Mouse (Mus musculus) adrenal gland, adult 18-20 months (tissue): ENCODE results near the gene S1pr2. TPM values are rescaled to one million over a fixed set of nuclear protein-coding genes. Genes with fewer than 3 reads are reported as not detected.
"Not testable (repeated sequence)": the region's sequence is repeated elsewhere in the genome, so short reads cannot be mapped to it uniquely, and the experiment has no call there.

ENCODE experiments used
- DNase-seq, 2 experiments: peaks; one replicate each; pipeline ENCODE4 v3.0.0; 2021 to 2022; ENCODE audit warnings: low spot score in 2 of 2
- total RNA-seq, 2 experiments: library from RNA; stranded (reverse); gene quantifications; 1 replicate in 1 of 2; 2 replicates in 1 of 2; pipeline ENCODE4 v1.2.3; 2021

The S1pr2 gene
- total RNA-seq, 2 experiments from 2014 or later = 18.3 to 22.0 TPM

- DNase-seq = no peak
These were observed 25.1 kb upstream of the S1pr2 start for GRCm38 (mm10) chr9:21001651-21002200.

- no peak for DNase-seq
These were observed 24.2 kb upstream of the S1pr2 start for GRCm38 (mm10) chr9:21000811-21001210.

- DNase-seq = not testable (repeated sequence)
These were observed 21.8 kb upstream of the S1pr2 start for GRCm38 (mm10) chr9:20998337-20998736.

GRCm38 (mm10) chr9:20997065-20997464 is 20.5 kb upstream of the S1pr2 start:
- DNase-seq = no peak

- no peak for DNase-seq
These were observed 18.5 kb upstream of the S1pr2 start for GRCm38 (mm10) chr9:20995069-20995468.

GRCm38 (mm10) chr9:20993165-20993898 is 16.8 kb upstream of the S1pr2 start:
- DNase-seq = no peak

- no peak for DNase-seq
These were observed 15.0 kb upstream of the S1pr2 start for GRCm38 (mm10) chr9:20991587-20991986.

- DNase-seq = no peak
These were observed 14.3 kb upstream of the S1pr2 start for GRCm38 (mm10) chr9:20990861-20991260.

GRCm38 (mm10) chr9:20987953-20988352 is 11.4 kb upstream of the S1pr2 start:
- DNase-seq = no peak

GRCm38 (mm10) chr9:20986952-20987686 is 10.5 kb upstream of the S1pr2 start:
- no peak for DNase-seq

- DNase-seq = no peak
These were observed 6.6 kb upstream of the S1pr2 start for GRCm38 (mm10) chr9:20983169-20983568.

- DNase-seq = no peak
These were observed 5.6 kb upstream of the S1pr2 start for GRCm38 (mm10) chr9:20982171-20982570.

- DNase-seq = no peak
These were observed 3.2 kb upstream of the S1pr2 start for GRCm38 (mm10) chr9:20979769-20980168.

- DNase-seq = no peak
These were observed 2.6 kb upstream of the S1pr2 start for GRCm38 (mm10) chr9:20979181-20979580.

GRCm38 (mm10) chr9:20978409-20979095 is 2.0 kb upstream of the S1pr2 start:
- DNase-seq = no peak

GRCm38 (mm10) chr9:20976961-20977689 is 544 bp upstream of the S1pr2 start:
- no peak for DNase-seq

GRCm38 (mm10) chr9:20975431-20976215 is 958 bp downstream of the S1pr2 start:
- DNase-seq = peak in 1 of 2 experiments; percentile 51

GRCm38 (mm10) chr9:20973682-20974075 is 2.9 kb downstream of the S1pr2 start:
- DNase-seq = no peak

GRCm38 (mm10) chr9:20973001-20973681 is 3.4 kb downstream of the S1pr2 start:
- no peak for DNase-seq
